Mouse (Mus musculus) spleen, adult 2 months (tissue): ENCODE data around the gene Emg1.
"Not testable (repeated sequence)": the region's sequence is repeated elsewhere in the genome, so short reads cannot be mapped to it uniquely, and the experiment has no call there.

Source experiments
- CTCF ChIP-seq: fragments of 200-500 bp; IDR thresholded peaks from 2 replicates; pipeline ENCODE4 v1.5.1; 2011; ENCODE audit warnings: mild to moderate bottlenecking, inconsistent platforms; ENCODE audit not compliant: insufficient read depth, insufficient read length, insufficient replicate concordance; ENCODE audit errors: extremely low read depth
- POLR2A ChIP-seq: fragments of 200-500 bp; IDR thresholded peaks from 2 replicates; pipeline ENCODE4 v1.6.1; 2011; ENCODE audit warnings: low read depth, low read length, inconsistent platforms

- not testable (repeated sequence) for TF ChIP-seq CTCF, POLR2A
These were observed 29.7 kb downstream of the Emg1 start for GRCm38 (mm10) chr6:124682291-124682690.
